Comparison of ENCODE assay signal across 23 mouse cellular contexts in genomic region chr5:141005491-141005890, GRCm38 (mm10). TPM values are rescaled to one million over a fixed set of nuclear protein-coding genes. Genes with fewer than 3 reads are reported as not detected.
DNase-seq lines count a peak whose midpoint lies in the region; ATAC-seq and TF ChIP-seq lines count a peak whose summit lies in the region.
"Had no signal": no experiment of that assay in that cellular context is flagged by ENCODE, and none has a peak within 500 bp of the region (broad histone marks: within the 10 kb centered on the region; RNA-seq: fewer than 3 reads in every experiment).

No protein-coding gene starts in this region.

- no peak for ATAC-seq in forebrain, embryonic 11.5 days (replicated peaks; ENCODE audit: low FRiP score)
- no peak for ATAC-seq in forebrain, embryonic 16.5 days
- ATAC-seq in midbrain, embryonic 13.5 days: no peak
- ATAC-seq: activated CD4-positive, CD25-positive, alpha-beta regulatory T cell, adult 4 months; CD4-positive, CD25-positive, alpha-beta regulatory T cell, adult 4 months; forebrain, postnatal 0 days; Patski had no signal

- H3K79me2 ChIP-seq in macrophage (ENCODE audit: inconsistent target): no peaks in the 10 kb centered on the region

- H3K9ac ChIP-seq in forebrain, embryonic 11.5 days (ENCODE audit: low read length): no peak overlapping the region
- H3K9ac ChIP-seq in forebrain, embryonic 16.5 days (replicated peaks; ENCODE audit: low read depth, low read length): no peak overlapping the region
- H3K9ac ChIP-seq in midbrain, embryonic 13.5 days (replicated peaks): no peak overlapping the region
- H3K9ac ChIP-seq: embryonic facial prominence, embryonic 12.5 days; forebrain, embryonic 12.5 days; forebrain, postnatal 0 days; heart, embryonic 15.5 days; hindbrain, embryonic 15.5 days had no signal

- H3K27me3 ChIP-seq in forebrain, embryonic 11.5 days (ENCODE audit: control insufficient read depth, insufficient read depth, low read length): no peaks in the 10 kb centered on the region
- no peaks in the 10 kb centered on the region for H3K27me3 ChIP-seq in forebrain, embryonic 16.5 days (replicated peaks; ENCODE audit: control insufficient read depth, insufficient read depth, low read length)
- no peaks in the 10 kb centered on the region for H3K27me3 ChIP-seq in midbrain, embryonic 13.5 days
- H3K27me3 ChIP-seq: embryonic facial prominence, embryonic 12.5 days; forebrain, embryonic 12.5 days; heart, embryonic 15.5 days; hindbrain, embryonic 15.5 days had no signal

- no peak for TF ChIP-seq POLR2A in lung, adult 2 months (IDR thresholded peaks at IDR 0.05; ENCODE audit: borderline replicate concordance, extremely low read depth, low read depth, low read length)
- no peak for TF ChIP-seq POLR2A in bone marrow macrophage, adult 2 months (IDR thresholded peaks at IDR 0.05; ENCODE audit: borderline replicate concordance, low read depth, low read length)

- TF ChIP-seq CTCF in lung, adult 2 months (IDR thresholded peaks at IDR 0.05; ENCODE audit: insufficient read depth, low read length): no peak
- TF ChIP-seq CTCF in bone marrow macrophage, adult 2 months (IDR thresholded peaks at IDR 0.05; ENCODE audit: low read depth, low read length): no peak

- H3K36me3 ChIP-seq in forebrain, embryonic 11.5 days (ENCODE audit: control insufficient read depth, insufficient read depth, low read length): no peaks in the 10 kb centered on the region
- H3K36me3 ChIP-seq in forebrain, embryonic 16.5 days (ENCODE audit: control insufficient read depth, insufficient read depth): no peaks in the 10 kb centered on the region
- H3K36me3 ChIP-seq in macrophage (ENCODE audit: inconsistent target): no peaks in the 10 kb centered on the region
- no peaks in the 10 kb centered on the region for H3K36me3 ChIP-seq in midbrain, embryonic 13.5 days
- H3K36me3 ChIP-seq: embryonic facial prominence, embryonic 12.5 days; forebrain, embryonic 12.5 days; heart, embryonic 15.5 days; hindbrain, embryonic 15.5 days had no signal

- WGBS in forebrain, embryonic 11.5 days: 74% methylated on average over 5 of the region's 5 CpGs
- 64% methylated on average over 5 of the region's 5 CpGs for WGBS in forebrain, embryonic 16.5 days
- WGBS in lung, adult 2 months: 71% methylated on average over 5 of the region's 5 CpGs
- WGBS in macrophage (ENCODE audit: missing documents): 46% methylated on average over 5 of the region's 5 CpGs
- WGBS in midbrain, embryonic 13.5 days: 72% methylated on average over 5 of the region's 5 CpGs

- no peaks in the 10 kb centered on the region for H3K9me3 ChIP-seq in forebrain, embryonic 11.5 days (ENCODE audit: control insufficient read depth, low read length)
- no peaks in the 10 kb centered on the region for H3K9me3 ChIP-seq in forebrain, embryonic 16.5 days (ENCODE audit: control insufficient read depth, low read length)
- H3K9me3 ChIP-seq in midbrain, embryonic 13.5 days: no peaks in the 10 kb centered on the region
- H3K9me3 ChIP-seq: embryonic facial prominence, embryonic 12.5 days; forebrain, embryonic 12.5 days; heart, embryonic 15.5 days; hindbrain, embryonic 15.5 days had no signal

- no peak overlapping the region for H3K4me2 ChIP-seq in forebrain, embryonic 11.5 days (ENCODE audit: low read depth, low read length, severe bottlenecking)
- H3K4me2 ChIP-seq in forebrain, embryonic 16.5 days (ENCODE audit: low read length): no peak overlapping the region
- H3K4me2 ChIP-seq in midbrain, embryonic 13.5 days (replicated peaks): no peak overlapping the region
- H3K4me2 ChIP-seq: embryonic facial prominence, embryonic 12.5 days; forebrain, embryonic 12.5 days; heart, embryonic 11.5 days; heart, embryonic 15.5 days; hindbrain, embryonic 15.5 days had no signal

- H3K27ac ChIP-seq in forebrain, embryonic 11.5 days (ENCODE audit: low read depth, low read length): no peak overlapping the region
- no peak overlapping the region for H3K27ac ChIP-seq in forebrain, embryonic 16.5 days (ENCODE audit: low read length)
- 0 out of 2 replicates have a peak overlapping the region, but pooled peaks have one; percentile 34 for H3K27ac ChIP-seq in bone marrow macrophage, adult 2 months (ENCODE audit: insufficient read depth, low read depth, low read length)
- peak overlapping the region; percentile 79 for H3K27ac ChIP-seq in macrophage
- H3K27ac ChIP-seq in midbrain, embryonic 13.5 days: no peak overlapping the region
- H3K27ac ChIP-seq: embryonic facial prominence, embryonic 12.5 days; forebrain, embryonic 12.5 days; heart, embryonic 15.5 days; hindbrain, embryonic 15.5 days had no signal

- H3K4me3 ChIP-seq in forebrain, embryonic 11.5 days (ENCODE audit: low read depth, low read length): no peak overlapping the region
- H3K4me3 ChIP-seq in forebrain, embryonic 16.5 days (replicated peaks; ENCODE audit: low read length): no peak overlapping the region
- no peak overlapping the region for H3K4me3 ChIP-seq in lung, adult 2 months (replicated peaks; ENCODE audit: extremely low read depth, low read depth, low read length)
- no peak overlapping the region for H3K4me3 ChIP-seq in bone marrow macrophage, adult 2 months (ENCODE audit: insufficient read depth, low read length)
- no peak overlapping the region for H3K4me3 ChIP-seq in macrophage (ENCODE audit: inconsistent target)
- H3K4me3 ChIP-seq in midbrain, embryonic 13.5 days (replicated peaks): no peak overlapping the region
- H3K4me3 ChIP-seq: embryonic facial prominence, embryonic 12.5 days; forebrain, embryonic 12.5 days; heart, embryonic 15.5 days; hindbrain, embryonic 15.5 days had no signal

- no peaks in the 10 kb centered on the region for H3K4me1 ChIP-seq in forebrain, embryonic 11.5 days (replicated peaks; ENCODE audit: control insufficient read depth, insufficient read depth, low read length)
- no peaks in the 10 kb centered on the region for H3K4me1 ChIP-seq in forebrain, embryonic 16.5 days (replicated peaks; ENCODE audit: control insufficient read depth, insufficient read depth, low read length)
- no peaks in the 10 kb centered on the region for H3K4me1 ChIP-seq in lung, adult 2 months (ENCODE audit: control insufficient read depth, insufficient read depth, low read length)
- peaks cover 22% of the 10 kb centered on the region for H3K4me1 ChIP-seq in bone marrow macrophage, adult 2 months (ENCODE audit: control insufficient read depth, insufficient read depth, low read length)
- H3K4me1 ChIP-seq in midbrain, embryonic 13.5 days (replicated peaks): no peaks in the 10 kb centered on the region
- H3K4me1 ChIP-seq: embryonic facial prominence, embryonic 12.5 days; forebrain, embryonic 12.5 days; heart, embryonic 15.5 days; hindbrain, embryonic 15.5 days had no signal

- DNase-seq in forebrain, embryonic 11.5 days (ENCODE audit: low spot score): peak; percentile 50
- peak; percentile 39 for DNase-seq in lung, postnatal 36 days
- no peak for DNase-seq in lung, adult 2 months
- no peak for DNase-seq in heart, adult 9 months (ENCODE audit: low spot score in 2 of 2)
- DNase-seq: adrenal gland, adult 2 months; adrenal gland, postnatal 25 days; cerebellum, adult 2 months; forebrain, postnatal 0 days; gastrocnemius, postnatal 36 days; heart, adult 18-20 months; heart, postnatal 14 days had no signal

RNA-seq across cellular contexts. Expression of gene Card11, which starts 5.1 kb away (rescaled TPM):
- 0.23 TPM in 1 of 2 replicates, not detected in the other for polyA plus RNA-seq in forebrain, embryonic 11.5 days (2014; fragmentation: Nextera tagmentation; extraction: Ambion mirVana)
- polyA plus RNA-seq in forebrain, embryonic 16.5 days (2015; fragmentation: Nextera tagmentation; extraction: Ambion mirVana): 0.05 TPM in 1 of 2 replicates, not detected in the other
- 12.3 and 15.3 TPM in 2 replicates for polyA plus RNA-seq in lung, adult 2 months (2012; rRNA removed)
- 5.7 and 6.1 TPM in 2 replicates for polyA plus RNA-seq in bone marrow macrophage, adult 2 months (2012; ENCODE audit: insufficient read depth, insufficient read length, missing spikeins)
- total RNA-seq in macrophage (2018; cell fraction: chromatin; rRNA removed): 10 to 100 TPM in 18 of 26 experiments, 1 to 10 TPM in 7, under 1 TPM in 1; 0.42 to 33.6 (median 12.5) TPM
- 10 to 100 TPM in 19 of 26 experiments, 1 to 10 TPM in 7; 4.1 to 20.9 (median 11.5) TPM for total RNA-seq in macrophage (2018; cell fraction: cytosol; rRNA removed)
- total RNA-seq in macrophage (2018; cell fraction: nucleus; rRNA removed): 10 to 100 TPM in 21 of 26 experiments, 1 to 10 TPM in 5; 3.0 to 29.3 (median 16.5) TPM
- 5.6 to 25.4 TPM (median 9.0 TPM) in 3 replicates for polyA plus RNA-seq in macrophage (2018)
- polyA plus RNA-seq in midbrain, embryonic 13.5 days (2015; fragmentation: Nextera tagmentation; extraction: Ambion mirVana): 0.07 TPM in 1 of 2 replicates, not detected in the other
- total RNA-seq: forebrain, postnatal 0 days had no signal
- polyA plus RNA-seq: forebrain, postnatal 0 days; Patski had no signal

Comparison
In these comparisons a context has a peak if more than half of its experiments do, and no peak if none do; other contexts are left out.
1. DNase-seq: peak in forebrain, embryonic 11.5 days (single experiment) and lung, postnatal 36 days (single experiment); none in lung, adult 2 months (single experiment) and heart, adult 9 months (0 of 2).
2. H3K27ac ChIP-seq: peak in bone marrow macrophage, adult 2 months (single experiment) and macrophage (single experiment); none in forebrain, embryonic 11.5 days (single experiment), forebrain, embryonic 16.5 days (single experiment) and midbrain, embryonic 13.5 days (single experiment).